Mouse (Mus musculus) erythroblast, adult 5-6 weeks (primary cell): ENCODE results near the gene Timm22. TPM values are rescaled to one million over a fixed set of nuclear protein-coding genes. Genes with fewer than 3 reads are reported as not detected.

Experiments
- ATAC-seq: replicated peaks from 2 replicates; pipeline ENCODE4 v1.8.0; 2016; ENCODE audit warnings: moderate number of reproducible peaks, mild to moderate bottlenecking, moderate TSS enrichment, inconsistent platforms; ENCODE audit not compliant: poor library complexity, low FRiP score, severe bottlenecking
- total RNA-seq, 2 experiments: library from RNA; stranded (forward) in 1 of 2; stranded (reverse) in 1 of 2; fragments of 150-400 nt in 1 of 2; fragments of 200-764, 138-1000 nt in 1 of 2; gene quantifications; 2 replicates each; pipeline versions ENCODE4 v1.2.3 to v1.2.4; 2015 to 2017; ENCODE audit warnings: low replicate concordance in 2 of 2

The Timm22 gene
- total RNA-seq, 2 experiments from 2014 or later, result 1.6 to 5.4 TPM

DNA sequence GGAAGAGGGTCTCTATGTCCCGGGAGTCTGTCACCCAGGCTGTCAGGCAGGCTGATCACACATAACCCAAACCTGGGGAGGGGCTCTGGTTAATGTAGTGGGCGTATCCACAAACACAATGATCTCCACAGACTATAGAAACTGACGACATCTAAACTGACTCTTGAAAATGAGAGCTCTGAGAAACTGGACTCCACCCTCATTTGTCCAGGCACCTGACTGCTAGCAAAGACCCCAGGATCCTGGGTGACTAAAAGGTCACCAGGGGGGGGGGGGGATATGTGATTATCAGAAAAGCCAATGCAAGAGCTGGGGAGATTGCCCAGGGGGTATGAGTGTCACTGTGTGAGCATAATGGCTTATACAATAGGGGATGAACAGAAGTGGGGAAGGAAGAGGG is 21.0 kb upstream of the Timm22 start:
- ATAC-seq, result no peak

DNA sequence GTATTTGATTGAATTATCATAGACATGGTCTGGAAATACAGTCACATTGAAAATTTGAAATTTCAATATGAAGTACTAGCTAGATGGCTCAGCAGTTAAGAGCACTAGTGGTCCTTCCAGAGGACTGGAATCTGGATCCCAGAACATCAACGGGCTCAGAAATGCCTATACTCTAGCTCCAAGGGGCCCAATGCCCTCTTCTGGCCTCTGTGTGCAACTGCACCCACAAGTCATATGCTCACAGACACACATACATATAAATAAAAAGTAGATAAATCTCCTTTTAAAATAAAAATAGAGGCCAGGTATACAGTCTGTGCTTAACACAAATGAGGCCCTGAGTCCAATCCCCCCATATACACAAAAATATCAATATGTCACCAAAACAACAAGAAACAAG is 19.7 kb upstream of the Timm22 start:
- ATAC-seq, result no peak

- no peak for ATAC-seq
Observed at GRCm38 (mm10) chr11:76388711-76389110, 18.0 kb upstream of the Timm22 start.

DNA sequence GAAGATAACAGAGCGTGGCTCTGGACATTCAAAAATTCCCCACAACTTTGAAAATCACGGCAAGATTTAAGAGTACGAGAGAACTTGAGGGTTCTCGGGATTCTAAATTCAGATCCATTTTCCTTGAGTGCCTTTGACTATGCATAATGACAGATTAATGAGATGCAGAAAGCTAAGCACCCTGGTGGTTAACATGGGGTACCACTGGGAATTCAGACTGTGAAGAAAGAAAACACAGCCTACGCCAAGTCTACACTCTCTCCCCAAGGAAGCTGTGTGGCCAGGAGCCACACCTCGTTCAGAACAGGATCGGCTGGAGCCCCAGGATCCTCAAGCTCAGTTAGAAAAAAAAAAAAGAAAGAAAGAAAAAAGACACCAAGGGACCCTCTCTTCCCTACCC is 14.2 kb upstream of the Timm22 start:
- no peak for ATAC-seq

GRCm38 (mm10) chr11:76392996-76393395 is 13.8 kb upstream of the Timm22 start:
- no peak for ATAC-seq

DNA sequence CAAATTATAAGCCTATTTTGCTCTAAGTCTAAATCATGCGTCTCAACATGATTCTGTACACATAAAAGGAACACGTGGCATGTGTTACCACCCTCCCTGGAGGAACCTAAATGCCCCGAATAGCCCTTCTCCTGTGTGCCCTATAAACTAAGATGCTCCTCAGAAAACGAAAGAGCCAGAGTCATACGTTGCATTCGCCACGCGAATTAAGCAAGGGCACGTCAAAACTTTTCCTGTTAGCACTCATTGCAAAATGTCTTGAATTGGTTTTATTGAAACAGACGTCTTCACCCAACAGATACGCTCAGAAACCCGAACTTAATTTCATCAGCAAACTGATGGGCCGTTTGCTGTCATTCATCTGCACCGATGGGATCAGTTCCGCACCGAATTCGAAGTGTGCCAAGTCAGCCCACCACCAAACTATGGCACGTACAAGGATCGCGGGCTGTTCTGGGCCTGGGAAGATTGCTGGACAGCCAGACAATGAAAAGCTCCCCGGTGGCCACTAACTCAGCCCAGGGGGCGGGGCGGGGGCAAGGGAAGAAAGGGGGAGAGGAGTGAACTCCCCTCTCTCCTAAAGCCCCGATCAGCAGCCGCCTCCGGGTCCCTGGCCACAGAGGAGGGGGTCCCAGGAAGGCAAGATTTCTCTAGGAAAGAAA is 9.0 kb upstream of the Timm22 start:
- ATAC-seq, result no peak

- 0 out of 2 replicates have a peak, but pooled peaks have one; percentile 19 for ATAC-seq
Observed at GRCm38 (mm10) chr11:76398312-76398797, 8.4 kb upstream of the Timm22 start.

DNA sequence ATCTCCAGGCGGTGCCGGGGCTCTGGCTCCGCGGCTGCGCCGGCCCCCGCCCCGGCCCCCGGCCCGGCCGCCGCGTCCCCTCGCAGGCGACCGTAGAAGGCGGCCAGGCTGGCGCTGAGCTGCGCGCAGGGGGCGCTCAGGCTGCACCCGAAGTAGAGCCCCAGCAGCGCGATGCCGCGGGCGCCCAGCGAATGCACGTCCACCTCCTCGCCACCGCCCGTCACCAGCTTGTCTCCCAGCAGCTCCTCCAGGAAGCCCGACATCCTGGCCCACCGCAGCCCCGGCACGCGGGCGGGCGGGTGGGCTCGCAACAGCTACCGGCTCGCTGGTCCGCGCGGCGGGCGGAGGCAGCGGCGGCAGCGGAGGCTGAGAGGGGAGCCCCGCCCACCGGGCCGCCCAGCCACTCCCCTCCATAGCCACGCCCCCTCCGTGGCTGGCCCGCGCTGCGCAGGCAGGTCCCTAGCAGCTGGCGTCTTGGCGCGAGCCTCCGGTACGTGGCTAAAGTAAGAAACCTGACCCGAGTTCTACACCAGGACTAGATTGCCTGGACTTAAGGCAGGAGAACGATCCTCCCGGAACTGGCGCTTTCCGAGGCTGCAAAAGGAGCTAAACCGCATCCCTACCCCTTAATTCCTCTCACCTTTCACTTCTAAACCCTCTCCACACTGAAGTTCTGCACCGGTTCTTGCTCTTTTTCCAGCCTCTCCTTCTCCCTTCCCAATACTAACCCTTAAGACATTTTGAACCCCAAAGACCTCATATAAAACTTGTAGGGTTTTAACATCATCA is 7.8 kb upstream of the Timm22 start, which contains the start of gene Nxn:
TSS of gene Nxn (minus strand) at position 343 of the 789 bp plus-strand sequence.
- peak; percentile 97 for ATAC-seq

DNA sequence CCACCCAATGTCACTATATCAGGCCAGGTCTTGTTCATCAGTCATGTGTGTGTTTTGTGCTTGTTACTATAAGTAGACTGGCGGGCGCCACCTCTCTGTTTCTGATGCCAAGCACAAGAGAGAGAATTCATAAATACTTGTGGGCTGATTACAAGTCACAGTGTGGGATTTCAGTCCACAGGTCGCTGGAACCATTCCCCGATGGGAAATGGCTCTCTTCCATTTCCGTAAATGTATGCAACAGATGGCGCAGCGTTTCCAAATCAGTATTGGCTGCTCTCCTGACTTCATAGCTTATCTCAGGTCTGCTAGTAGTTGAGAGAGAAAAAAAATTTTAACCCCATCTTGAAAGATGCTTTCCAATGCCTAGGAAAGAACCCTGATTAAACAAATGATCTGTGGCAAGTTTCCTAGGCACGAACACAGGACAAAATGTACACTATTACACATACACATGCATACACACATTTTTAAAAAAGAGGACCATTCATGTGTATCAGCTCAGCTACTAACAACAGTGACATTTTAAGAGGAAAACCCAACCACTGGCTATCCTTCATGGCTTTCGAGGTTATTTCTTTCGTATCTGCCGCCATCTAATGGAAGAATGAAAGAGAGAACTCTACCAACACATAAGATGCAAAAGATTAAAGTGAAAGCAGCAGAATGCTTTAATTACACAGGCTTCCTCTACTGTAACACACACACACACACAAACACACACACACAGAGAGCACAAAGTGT is 7.0 kb upstream of the Timm22 start:
- ATAC-seq, result peak; percentile 19; the same call in 1 of the 2 replicates

DNA sequence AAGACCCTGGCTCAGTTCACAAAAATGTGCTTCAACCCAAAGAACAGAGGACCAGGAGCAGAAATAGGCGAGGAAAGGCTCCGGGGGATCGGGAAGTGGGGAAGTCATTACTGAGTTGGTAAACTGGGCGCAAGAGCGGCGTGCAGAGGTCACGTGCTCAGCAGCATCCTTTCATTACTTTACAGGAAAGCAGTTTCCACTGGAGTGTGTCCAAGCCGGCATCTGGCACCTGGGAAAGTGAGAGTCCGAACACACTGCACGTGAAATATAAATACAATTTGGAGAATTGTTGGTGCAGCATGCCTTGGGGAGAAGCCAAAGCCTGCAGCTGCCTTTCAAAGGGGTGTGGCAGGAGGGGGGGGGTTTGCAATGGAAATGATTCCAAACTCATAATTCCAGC is 5.4 kb upstream of the Timm22 start:
- ATAC-seq, result no peak

GRCm38 (mm10) chr11:76405113-76405512 is 1.6 kb upstream of the Timm22 start:
- no peak for ATAC-seq

GRCm38 (mm10) chr11:76405626-76406264 is 1.0 kb upstream of the Timm22 start:
- ATAC-seq, result no peak

GRCm38 (mm10) chr11:76410826-76411225 is 4.1 kb downstream of the Timm22 start:
- ATAC-seq, result no peak

GRCm38 (mm10) chr11:76413202-76413601 is 6.5 kb downstream of the Timm22 start:
- no peak for ATAC-seq

DNA sequence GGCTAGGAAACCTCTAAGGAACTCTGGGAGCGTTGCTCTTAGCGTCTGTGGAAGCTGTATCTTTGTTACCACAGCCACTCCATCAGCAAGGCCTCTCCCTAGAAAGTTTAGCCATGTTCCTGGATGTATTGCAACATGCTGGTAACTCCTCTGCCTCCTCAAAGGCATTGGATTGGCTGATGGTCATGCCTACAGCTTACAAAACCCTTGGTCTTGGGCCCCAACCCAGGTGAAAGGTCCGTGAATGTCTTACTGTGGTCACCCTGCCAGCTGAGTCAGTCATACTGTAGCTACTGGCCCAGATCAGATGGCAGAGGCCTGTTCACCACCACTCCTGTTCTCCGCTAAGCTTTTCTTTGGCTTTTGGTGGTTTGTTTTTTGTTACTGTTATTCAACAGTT is 8.2 kb downstream of the Timm22 start:
- ATAC-seq, result no peak

DNA sequence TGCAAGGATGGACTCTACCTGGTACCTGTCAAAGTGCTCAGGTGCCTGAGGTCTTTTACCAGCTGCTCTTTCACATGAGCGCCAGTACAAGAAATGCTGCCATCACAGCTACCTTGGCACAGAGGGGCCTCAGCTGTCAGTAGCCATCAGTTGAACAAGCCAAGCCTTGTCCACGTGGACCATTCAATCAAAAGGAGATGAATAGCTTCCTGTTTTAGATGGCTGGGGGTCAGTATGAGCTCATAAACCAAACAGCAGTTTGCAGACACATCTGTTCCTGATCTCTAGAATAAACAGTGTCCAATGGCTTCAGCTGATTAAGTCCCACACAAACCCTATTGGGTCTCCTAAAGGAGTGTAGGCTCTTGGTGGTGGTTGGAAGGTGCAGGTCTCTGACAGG is 9.2 kb downstream of the Timm22 start:
- ATAC-seq, result no peak

DNA sequence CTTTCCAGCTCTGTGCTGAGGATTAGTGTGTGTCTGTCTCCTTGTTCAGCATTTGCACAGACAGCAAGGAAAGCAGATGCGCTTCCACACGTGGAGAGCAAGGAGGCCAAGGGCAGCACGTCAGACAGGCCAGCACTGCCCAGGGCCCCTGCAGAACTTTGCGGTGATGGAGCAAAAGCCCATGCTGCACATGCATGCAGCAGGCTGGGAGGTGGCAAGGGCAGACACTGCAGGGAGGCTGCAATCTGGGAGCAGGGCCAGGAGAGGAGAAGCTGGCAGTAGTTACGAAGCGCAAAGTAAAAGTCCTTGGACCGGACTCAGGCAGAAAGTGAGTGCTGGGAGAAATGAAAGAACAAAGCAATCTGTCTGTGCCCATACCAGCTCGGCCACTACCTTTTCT is 11.7 kb downstream of the Timm22 start:
- ATAC-seq, result no peak

DNA sequence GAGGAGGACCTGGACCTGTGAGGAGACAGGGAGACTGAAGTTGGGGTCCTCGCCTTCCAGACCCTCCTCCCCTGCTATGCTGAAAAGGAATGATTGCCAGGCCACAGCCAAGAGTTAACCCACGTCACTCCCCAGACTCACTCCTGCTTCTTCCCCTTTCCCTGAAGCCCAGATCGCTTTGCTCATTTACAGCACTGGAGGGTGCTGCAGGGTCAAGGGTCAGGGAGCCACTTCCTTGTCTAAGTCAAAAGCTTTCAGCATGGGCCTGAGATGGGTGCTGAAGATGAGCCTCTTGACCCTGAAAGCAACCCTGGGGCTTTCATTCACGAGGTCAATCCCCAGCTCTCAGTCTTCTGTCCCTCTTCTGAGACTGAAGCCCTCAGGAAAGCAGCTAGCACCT is 12.4 kb downstream of the Timm22 start:
- ATAC-seq, result no peak

- no peak for ATAC-seq
Observed at GRCm38 (mm10) chr11:76420896-76421295, 14.1 kb downstream of the Timm22 start.

DNA sequence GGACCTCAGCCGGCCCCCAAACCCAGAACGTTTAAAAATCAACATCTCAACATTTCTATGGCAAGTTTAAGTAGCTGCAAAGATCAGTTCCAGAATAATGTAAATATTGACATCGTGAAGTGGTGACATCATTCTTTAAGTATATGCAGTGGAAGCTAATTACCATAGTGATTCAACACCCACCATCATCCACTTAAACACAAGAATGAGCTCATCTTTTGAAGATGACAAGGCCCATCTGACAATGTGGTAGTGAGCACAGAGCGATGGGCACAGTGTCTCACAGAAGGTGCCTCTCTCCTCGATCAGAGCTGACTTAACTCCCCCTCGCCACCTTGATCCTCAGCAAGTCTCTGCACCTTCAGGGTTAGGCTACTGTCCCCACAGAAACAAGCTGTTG is 19.0 kb downstream of the Timm22 start:
- no peak for ATAC-seq
